Mouse (Mus musculus): Measurements from ENCODE around the gene Ppp1ca. TPM values are rescaled to one million over a fixed set of nuclear protein-coding genes. Genes with fewer than 3 reads are reported as not detected.

Gene Ppp1ca
- polyA plus RNA-seq, 1 experiment, result 331 TPM

GRCm38 (mm10) chr19:4183689-4184088 is 8.2 kb upstream of the Ppp1ca start:
- H3K4me1 ChIP-seq (ENCODE audit: control insufficient read depth, insufficient read depth, low read length), result peaks cover 6% of the 10 kb centered on the region
- no peak overlapping the region for H3K27ac ChIP-seq (ENCODE audit: insufficient read depth, low read depth, low read length)
- no peak for TF ChIP-seq CTCF (IDR thresholded peaks at IDR 0.05; ENCODE audit: low read depth, low read length)
- TF ChIP-seq POLR2A (IDR thresholded peaks at IDR 0.05; ENCODE audit: borderline replicate concordance, low read depth, low read length), result no peak
- H3K4me3 ChIP-seq (ENCODE audit: insufficient read depth, low read length), result no peak overlapping the region

GRCm38 (mm10) chr19:4184976-4185975 is 6.6 kb upstream of the Ppp1ca start:
- Histone ChIP-seq H3K4me1 (ENCODE audit: control insufficient read depth, insufficient read depth, low read length) (peaks cover 6% of the 10 kb centered on the region), H3K27ac (ENCODE audit: insufficient read depth, low read depth, low read length) (no peak overlapping the region), H3K4me3 (ENCODE audit: insufficient read depth, low read length) (no peak overlapping the region)
- TF ChIP-seq CTCF (IDR thresholded peaks at IDR 0.05; ENCODE audit: low read depth, low read length) (no peak), POLR2A (IDR thresholded peaks at IDR 0.05; ENCODE audit: borderline replicate concordance, low read depth, low read length) (no peak)

GRCm38 (mm10) chr19:4187303-4187702 is 4.6 kb upstream of the Ppp1ca start:
- H3K4me1 ChIP-seq (ENCODE audit: control insufficient read depth, insufficient read depth, low read length), result peaks cover 8% of the 10 kb centered on the region

GRCm38 (mm10) chr19:4189051-4189620 is 2.7 kb upstream of the Ppp1ca start:
- Histone ChIP-seq H3K4me1 (ENCODE audit: control insufficient read depth, insufficient read depth, low read length) (peaks cover 19% of the 10 kb centered on the region), H3K27ac (ENCODE audit: insufficient read depth, low read depth, low read length) (no peak overlapping the region), H3K4me3 (ENCODE audit: insufficient read depth, low read length) (no peak overlapping the region)
- TF ChIP-seq CTCF (IDR thresholded peaks at IDR 0.05; ENCODE audit: low read depth, low read length) (no peak), POLR2A (IDR thresholded peaks at IDR 0.05; ENCODE audit: borderline replicate concordance, low read depth, low read length) (no peak)

More at GRCm38 (mm10) chr19:4187303-4187702, 4.6 kb upstream of the Ppp1ca start:
- TF ChIP-seq CTCF (IDR thresholded peaks at IDR 0.05; ENCODE audit: low read depth, low read length) (no peak), POLR2A (IDR thresholded peaks at IDR 0.05; ENCODE audit: borderline replicate concordance, low read depth, low read length) (no peak)
- Histone ChIP-seq H3K4me3 (ENCODE audit: insufficient read depth, low read length) (no peak overlapping the region), H3K27ac (ENCODE audit: insufficient read depth, low read depth, low read length) (no peak overlapping the region)

- Histone ChIP-seq H3K27ac (ENCODE audit: insufficient read depth, low read depth, low read length) (peak within 1 kb of the TSS; percentile 82), H3K4me1 (ENCODE audit: control insufficient read depth, insufficient read depth, low read length) (peaks cover 21% of the 10 kb centered on the region), H3K4me3 (ENCODE audit: insufficient read depth, low read length) (peak within 1 kb of the TSS; percentile 96)
- TF ChIP-seq POLR2A (IDR thresholded peaks at IDR 0.05; ENCODE audit: borderline replicate concordance, low read depth, low read length), result no peak
- no peak for TF ChIP-seq CTCF (IDR thresholded peaks at IDR 0.05; ENCODE audit: low read depth, low read length)
Observed at GRCm38 (mm10) chr19:4190831-4191334, 982 bp upstream of the Ppp1ca start, which contains the start of gene Tbc1d10c. Tbc1d10c (minus strand) TSS chr19:4191284.

GRCm38 (mm10) chr19:4192251-4192985 is 553 bp downstream of the Ppp1ca start:
- Histone ChIP-seq H3K27ac (ENCODE audit: insufficient read depth, low read depth, low read length) (peak overlapping the region; percentile 67), H3K4me1 (ENCODE audit: control insufficient read depth, insufficient read depth, low read length) (peaks cover 21% of the 10 kb centered on the region), H3K4me3 (ENCODE audit: insufficient read depth, low read length) (peak overlapping the region; percentile 96)
- TF ChIP-seq CTCF (IDR thresholded peaks at IDR 0.05; ENCODE audit: low read depth, low read length), result no peak
- no peak for TF ChIP-seq POLR2A (IDR thresholded peaks at IDR 0.05; ENCODE audit: borderline replicate concordance, low read depth, low read length)

GRCm38 (mm10) chr19:4193129-4193528 is 1.3 kb downstream of the Ppp1ca start:
- Histone ChIP-seq H3K27ac (ENCODE audit: insufficient read depth, low read depth, low read length) (no peak overlapping the region), H3K4me1 (ENCODE audit: control insufficient read depth, insufficient read depth, low read length) (peaks cover 21% of the 10 kb centered on the region), H3K4me3 (ENCODE audit: insufficient read depth, low read length) (peak overlapping the region; percentile 96)
- TF ChIP-seq POLR2A (IDR thresholded peaks at IDR 0.05; ENCODE audit: borderline replicate concordance, low read depth, low read length) (no peak), CTCF (IDR thresholded peaks at IDR 0.05; ENCODE audit: low read depth, low read length) (no peak)

- Histone ChIP-seq H3K4me3 (ENCODE audit: insufficient read depth, low read length) (no peak overlapping the region), H3K27ac (ENCODE audit: insufficient read depth, low read depth, low read length) (no peak overlapping the region), H3K4me1 (ENCODE audit: control insufficient read depth, insufficient read depth, low read length) (peaks cover 21% of the 10 kb centered on the region)
- no peak for TF ChIP-seq POLR2A (IDR thresholded peaks at IDR 0.05; ENCODE audit: borderline replicate concordance, low read depth, low read length)
- TF ChIP-seq CTCF (IDR thresholded peaks at IDR 0.05; ENCODE audit: low read depth, low read length), result no peak
Observed at GRCm38 (mm10) chr19:4194021-4194724, 2.3 kb downstream of the Ppp1ca start.
